Mouse (Mus musculus) adipocyte (in vitro differentiated cells): Measurements from ENCODE around the gene Nfasc.

Source experiments
- DNase-seq: peaks from one replicate; pipeline ENCODE4 v3.0.0-alpha.2; 2016; ENCODE audit warnings: low spot score

Gene Nfasc

DNA sequence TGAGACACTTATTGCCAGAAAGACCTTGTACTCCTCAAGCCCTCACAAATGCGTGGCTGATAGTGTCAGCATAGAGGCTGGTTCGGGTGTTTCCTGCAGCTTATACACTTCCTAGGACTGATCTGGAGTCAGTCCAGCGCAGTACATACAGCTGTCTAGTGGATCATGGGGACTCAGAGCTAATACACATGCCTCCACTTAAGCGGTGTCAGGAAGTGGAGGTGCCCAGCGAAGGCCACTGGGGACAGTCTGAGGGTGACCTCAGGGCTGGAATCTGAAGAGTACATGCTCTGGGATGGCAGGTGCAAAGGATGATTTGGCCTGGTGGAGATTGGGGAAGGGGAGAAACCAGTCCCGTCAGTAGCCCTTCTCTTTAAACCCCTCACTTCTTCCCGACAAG lies 200.9 kb downstream of the Nfasc start:
- DNase-seq: no peak

DNA sequence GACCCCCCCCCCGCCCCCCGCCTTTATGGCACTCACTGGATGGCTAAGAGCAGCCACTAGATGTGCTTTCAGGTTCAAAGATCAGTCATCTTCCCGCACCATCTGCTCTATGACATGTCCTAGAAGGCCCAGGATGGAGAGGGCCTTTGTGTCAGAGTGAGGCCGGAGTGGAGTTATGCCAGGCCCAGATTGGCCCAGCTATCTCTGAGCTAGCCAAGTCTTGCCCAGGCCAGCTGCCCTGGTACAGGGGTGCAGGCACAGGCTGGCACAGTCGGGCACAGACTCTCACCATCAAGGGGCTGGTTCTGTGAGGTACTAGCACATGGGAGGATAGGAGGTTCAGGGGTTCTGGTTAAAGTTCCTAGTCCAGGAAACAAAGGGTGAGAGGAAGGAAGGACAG lies 203.9 kb downstream of the Nfasc start:
- DNase-seq: no peak

DNA sequence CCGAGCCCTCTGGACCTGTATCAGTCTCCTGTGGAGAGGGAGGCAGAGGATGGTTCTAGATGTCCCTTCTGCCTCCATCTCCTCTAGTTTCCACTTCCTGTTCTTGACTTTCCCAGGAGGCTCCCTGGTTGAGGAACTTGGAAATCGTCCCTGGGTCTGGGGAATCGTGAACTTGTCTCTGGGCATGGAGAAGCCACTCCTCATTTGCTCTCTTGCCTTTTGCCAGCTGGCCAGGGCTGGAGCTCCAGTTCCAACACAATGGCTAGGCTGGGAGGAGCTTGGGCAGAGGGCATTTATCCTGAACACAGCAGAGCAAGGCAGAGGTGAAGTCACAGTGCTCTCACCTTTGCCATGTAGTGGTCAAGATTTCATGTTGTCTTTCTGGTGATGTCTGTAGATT lies 205.2 kb downstream of the Nfasc start:
- DNase-seq: peak; percentile 66

DNA sequence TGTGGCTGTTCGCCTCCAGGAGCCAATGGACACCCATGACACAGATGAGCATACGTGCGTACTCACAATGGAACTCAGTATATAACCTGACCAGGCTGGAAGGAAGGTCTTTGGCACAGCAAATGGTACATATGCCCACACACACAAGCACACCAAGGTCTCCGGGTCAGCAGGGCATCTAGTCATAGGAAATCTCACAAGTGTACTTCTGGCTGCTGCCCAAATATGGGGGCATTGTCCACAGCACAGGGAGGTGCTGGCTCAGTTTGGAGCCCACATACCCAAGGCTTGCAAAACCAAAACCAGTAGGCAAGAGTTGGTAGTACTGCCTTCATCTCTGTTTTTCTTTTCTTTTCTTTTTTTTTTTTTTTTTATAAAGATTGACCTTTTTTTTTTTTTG lies 206.1 kb downstream of the Nfasc start:
- DNase-seq: no peak

DNA sequence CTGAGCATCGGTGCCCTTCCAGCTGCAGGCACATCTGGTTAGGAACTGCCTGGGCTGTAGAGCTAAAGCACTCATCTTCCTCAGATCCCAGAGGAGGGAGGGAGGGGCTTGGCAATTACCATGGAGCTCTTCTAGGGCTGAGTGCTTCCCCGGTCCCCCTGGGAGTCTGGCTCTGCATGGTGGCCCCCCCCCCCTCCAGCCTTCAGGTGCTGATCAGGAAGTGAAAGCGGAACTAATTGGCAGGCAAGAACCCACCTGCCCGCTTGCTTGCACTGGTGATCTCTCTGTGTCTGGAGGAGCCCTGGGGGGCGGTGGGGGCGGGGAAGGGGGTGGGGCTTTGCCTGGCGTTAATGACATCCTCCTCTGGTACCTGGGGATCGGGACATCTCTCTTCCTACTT lies 207.8 kb downstream of the Nfasc start:
- no peak for DNase-seq

DNA sequence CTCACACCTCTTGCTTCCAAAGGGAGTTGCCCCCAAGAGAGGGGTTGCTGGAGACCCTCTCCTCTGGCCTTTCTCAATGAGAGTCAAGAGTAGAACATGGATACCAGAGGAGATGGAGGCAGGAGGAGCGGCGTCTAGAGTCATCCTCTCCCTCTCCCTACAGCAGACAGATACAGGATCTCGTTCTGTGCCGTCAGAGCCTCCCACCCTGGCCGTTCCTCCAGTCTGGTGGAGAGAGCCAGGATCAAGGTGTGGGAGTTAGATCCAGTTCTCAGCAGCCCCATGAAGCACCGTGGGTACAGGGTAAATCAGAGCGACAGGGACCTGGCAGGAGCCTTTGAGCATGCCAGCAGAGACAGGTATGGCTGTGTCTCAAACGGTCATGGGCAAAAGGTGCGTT lies 209.1 kb downstream of the Nfasc start:
- no peak for DNase-seq

DNA sequence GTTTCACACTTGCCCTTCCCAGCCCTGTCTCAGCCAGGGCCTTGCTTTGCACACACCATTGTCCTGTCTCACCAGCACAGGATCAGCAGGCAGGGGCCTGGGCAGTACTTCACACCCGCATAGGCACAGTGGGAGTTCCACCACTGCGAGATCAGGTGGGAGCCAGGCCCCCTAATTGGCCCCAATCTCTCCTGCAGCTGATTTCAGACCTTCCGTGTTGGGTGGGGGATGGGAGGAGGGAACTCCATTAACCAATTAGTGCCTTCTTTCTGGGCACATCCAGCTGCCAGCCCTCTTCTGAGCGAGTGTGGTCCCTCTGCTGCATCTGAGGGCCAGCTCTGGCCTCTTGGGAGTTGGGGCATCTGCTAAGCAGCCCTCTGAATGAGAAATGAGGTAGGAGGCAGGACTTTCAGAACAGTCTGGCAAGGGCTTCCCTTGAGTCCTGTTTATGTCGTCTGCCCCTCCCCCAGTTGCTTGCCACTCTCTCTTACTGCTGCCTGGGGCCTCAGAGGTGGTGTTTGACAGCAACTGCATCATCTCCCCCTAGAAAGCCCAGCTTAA lies 210.9 kb downstream of the Nfasc start:
- DNase-seq: no peak

DNA sequence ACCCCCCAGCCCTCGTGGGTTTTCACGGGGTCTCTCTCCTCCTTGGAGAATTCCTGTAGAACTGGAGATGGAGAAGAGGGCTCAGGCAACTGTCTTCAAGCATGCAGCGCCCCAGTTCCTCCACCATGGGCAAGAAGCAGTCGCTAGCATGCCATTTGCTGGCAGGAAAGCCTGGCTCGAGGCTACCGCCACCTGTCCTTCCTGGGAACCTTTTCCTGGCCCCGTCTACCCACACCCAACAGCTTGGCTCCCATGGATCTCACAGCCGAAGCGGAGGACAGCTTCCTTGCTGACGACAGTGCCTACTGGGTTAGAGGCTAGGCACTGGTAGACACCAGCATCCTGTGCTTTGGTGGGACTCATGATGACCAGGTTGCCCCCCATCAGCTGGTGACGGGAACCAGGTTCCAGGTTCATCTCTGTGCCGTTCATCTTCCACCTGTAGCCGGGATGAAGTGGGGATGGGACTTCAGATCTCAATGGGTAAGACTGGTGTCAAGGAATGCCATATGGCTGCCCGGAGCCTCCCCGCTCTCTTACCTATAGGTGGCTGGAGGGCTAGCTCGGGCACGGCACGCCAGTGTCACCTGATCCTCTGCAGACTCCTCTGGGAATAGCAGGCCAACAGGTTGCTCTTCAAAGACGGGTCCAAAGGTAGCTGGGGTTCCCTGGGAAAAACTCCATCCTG lies 212.8 kb downstream of the Nfasc start:
- no peak for DNase-seq

DNA sequence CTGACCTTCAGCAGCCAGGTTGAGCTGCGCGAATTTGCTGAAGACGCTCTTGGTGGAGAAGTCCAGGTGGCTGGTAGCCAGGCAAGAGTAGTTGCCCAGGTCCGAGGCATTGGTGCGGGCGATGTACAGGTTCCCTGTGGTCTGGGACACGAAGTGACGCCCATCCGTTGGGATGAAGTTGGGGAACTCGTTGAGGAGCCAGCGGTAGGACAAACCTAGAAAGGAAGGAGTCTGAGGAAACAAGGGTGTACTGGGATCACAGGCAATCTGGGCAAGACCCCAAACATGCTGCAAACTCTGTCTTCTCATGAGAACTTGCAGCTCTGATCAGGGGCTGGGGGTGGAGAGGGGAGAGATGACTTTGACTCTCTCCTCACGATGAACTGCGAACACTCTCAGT lies 213.5 kb downstream of the Nfasc start:
- DNase-seq: no peak

DNA sequence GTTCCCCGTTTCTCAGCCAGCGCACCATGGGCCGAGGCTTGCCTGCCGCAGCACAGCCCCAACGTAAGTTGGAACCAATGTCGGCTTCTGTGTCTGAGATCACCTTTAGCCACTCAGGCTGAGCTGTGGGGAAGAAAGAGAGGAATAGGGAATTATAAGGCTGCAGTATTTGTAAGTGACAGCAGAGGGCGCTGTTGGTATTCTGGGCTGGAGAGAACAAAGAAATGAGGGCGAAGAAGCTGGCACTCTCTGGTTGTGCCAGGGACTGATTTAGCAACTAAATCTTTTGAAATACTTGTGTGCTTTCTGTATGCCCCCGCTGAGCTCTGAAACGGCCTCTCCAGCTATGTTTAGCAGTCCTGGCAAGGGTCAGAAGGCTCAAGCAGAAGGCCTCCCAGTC lies 215.8 kb downstream of the Nfasc start:
- DNase-seq: peak; percentile 83

DNA sequence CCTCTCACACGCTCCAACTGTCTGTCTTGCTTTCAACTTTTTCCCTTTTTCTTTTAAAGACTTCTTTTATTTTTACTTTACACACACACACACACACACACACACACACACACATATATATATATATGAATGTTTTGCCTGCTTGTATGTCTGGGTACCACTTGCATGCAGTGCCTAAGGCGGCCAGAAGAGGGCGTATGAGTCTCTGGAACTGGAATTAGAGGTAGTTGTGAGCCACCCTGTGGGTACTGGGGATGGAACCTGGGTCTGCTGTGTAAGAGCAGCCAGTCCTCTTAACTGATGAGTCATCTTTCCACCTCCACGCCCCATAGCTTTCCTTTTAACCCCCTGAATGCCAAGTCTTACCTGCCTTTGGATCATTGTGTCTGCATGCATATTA lies 217.7 kb downstream of the Nfasc start:
- DNase-seq: no peak

DNA sequence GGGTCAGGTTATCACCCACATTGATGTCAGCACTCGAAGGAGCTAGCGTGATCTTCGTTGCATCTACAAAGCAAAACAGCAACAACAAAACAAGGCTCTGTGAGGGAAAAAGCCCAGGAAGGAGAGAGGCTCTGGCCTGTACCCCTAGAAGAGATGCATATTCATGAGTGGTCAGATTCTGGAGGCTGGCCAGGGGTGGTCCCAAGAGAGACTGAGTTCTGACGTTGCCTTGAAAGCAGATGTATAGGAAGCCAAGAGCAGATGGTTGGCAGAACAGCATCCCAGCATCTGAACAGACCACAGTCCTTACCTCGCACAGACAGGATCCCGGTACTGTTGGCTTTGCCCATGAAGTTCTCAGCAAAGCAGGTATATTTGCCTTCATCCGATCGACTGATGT lies 218.5 kb downstream of the Nfasc start:
- DNase-seq: no peak

DNA sequence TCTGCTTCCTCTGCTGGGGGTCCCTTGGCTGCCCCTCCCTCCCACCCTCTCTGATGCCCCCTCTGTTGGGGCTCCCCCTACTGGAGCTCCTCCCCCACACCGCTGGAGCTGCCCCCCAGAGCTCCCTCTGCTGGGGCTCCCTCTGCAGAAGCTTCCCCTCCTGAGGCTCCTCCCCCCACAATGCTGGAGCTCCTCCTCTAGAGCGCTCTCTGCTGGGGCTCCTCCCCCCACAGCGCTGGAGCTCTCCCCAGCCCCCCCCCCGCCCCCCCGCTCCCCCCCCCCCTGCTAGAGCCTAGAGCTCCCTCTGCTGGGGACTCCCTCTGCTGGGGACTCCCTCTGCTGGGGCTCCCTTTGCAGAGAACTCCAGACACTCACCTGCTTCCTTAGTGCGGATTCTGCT lies 220.8 kb downstream of the Nfasc start:
- DNase-seq: no peak

DNA sequence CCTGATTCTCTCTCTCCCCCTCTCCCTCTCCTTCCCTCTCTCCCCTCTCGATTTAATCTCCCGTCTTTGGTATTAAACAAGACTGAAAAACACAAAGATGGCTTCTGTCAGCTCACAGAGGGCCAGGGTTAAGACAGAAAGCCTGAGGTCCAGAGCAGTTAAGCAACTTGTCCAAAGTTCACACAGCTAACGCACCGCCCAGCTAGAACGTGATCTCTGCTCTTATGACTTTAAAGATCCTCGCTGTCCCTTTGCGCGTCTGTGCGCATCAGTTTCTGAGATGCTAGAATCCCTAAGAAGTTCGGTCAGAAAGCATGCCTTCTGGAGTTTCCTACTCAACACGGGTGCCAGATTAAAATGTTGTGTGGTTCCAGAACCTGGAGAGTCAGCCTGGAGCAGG lies 221.9 kb downstream of the Nfasc start:
- DNase-seq: no peak

DNA sequence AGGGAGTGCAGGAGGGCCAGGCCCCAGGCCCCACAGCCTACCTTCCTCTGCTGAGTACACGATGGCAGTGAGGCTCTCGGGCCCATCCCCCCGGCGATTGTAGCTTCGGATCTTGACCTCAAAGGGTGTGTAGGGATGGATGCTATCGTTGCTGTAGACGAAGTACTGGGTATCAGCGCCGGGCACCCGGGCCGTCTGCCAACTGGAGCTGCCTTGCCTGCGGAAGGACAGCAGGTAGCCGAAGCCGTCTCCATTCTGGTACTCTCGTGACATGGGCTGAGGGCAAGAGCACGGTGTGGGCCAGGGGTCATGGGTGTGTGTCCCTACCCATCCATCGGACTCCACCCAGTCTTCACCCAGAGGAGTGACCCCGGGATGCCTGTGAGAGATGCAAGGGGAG lies 223.0 kb downstream of the Nfasc start:
- no peak for DNase-seq

DNA sequence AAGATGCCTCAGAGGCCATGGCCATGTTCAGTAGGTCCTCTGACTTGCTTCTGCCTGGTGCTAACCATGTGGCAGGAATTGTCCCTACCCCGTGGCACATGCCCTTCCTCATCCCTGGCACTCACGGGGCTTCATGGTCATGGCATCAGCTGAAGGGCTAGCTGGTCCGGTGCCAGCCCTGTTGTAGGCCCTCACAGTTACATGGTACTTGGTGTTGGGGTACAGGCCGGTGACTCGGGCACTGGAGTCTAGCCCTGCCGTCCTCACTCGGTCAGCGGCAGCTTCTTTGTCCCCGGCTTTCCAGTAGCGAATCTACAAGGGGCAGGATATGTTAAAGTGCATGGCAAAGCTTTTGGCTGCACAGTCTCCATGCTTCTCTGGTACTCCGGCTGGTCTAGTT lies 224.8 kb downstream of the Nfasc start:
- no peak for DNase-seq

DNA sequence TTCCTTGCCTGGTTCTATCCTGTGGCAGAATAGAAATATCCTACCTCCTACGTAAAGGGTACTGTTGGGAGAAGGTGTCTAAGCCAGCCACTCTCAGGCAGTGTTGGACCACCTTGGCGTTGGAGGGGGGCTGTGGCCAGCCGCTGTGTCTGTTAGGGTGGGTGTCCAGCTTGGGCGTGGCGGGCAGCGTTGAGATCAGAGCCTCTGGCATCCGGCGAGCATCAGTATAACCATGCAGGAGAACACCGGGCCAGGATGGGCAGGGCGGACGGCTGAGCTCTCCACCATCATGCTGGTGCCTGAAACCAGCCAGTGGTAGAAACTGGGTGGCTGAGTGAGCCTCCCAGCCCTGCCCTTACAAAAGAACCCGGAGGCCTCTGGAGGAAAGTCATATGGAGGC lies 226.3 kb downstream of the Nfasc start:
- no peak for DNase-seq
